Mouse (Mus musculus) kidney, adult 2 months (tissue): ENCODE measurements around the gene AF067063.
"Not testable (repeated sequence)": the region's sequence is repeated elsewhere in the genome, so short reads cannot be mapped to it uniquely, and the experiment has no call there.

Experiments
- CTCF ChIP-seq: fragments of 200-500 bp; conservative IDR thresholded peaks from 2 replicates; pipeline ENCODE4 v1.5.1; 2011; ENCODE audit warnings: low read depth, mild to moderate bottlenecking, control low read depth, low read length, moderate library complexity, mixed read lengths; ENCODE audit not compliant: insufficient read depth, insufficient read length
- POLR2A ChIP-seq: fragments of 200-500 bp; IDR thresholded peaks from one replicate; pipeline ENCODE4 v1.6.1; 2011; ENCODE audit warnings: low read depth, low read length, control low read depth

DNA sequence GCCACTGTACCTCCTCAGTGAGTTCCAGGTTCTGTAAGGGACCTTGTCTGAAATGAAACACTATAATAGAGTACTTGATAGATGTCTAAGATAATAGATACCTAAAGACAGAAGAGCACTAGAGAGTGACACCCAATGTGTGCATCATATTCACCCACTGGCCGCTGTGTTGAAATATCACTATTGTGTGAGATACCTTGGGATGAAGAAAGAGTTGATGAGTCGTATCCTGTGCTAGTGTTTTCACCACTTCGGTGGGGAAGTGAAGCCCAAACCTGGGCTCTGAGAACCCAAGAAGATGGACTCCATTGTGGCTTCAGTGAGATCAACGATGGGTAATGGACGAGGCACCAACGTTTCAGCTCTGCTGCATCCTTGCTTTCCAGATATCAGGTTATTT, 32.4 kb upstream of the AF067063 start:
- not testable (repeated sequence) for TF ChIP-seq CTCF, POLR2A
